ENCODE assay signal across 14 mouse cellular contexts in the genomic region with DNA sequence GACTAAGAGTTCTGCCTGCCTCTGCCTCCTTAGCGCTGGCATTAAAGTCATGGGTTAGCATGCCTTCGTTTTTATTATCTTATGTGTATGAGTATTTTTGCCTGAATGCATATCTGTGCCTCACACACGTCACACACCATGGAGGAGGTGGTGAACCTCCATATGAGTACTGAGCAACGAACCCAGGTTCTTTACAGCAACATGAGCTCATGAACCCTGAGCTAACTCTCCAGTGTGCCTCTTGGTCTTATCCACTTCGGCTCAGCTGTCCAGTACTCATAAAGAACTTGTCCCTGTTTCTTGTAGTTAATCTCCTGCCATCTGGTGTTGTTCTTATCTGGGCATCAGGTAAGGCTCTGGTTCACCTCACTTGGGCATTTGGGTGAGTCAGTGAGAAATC.
"Had no signal": no experiment of that assay in that cellular context is flagged by ENCODE, and none has a peak within 500 bp of the region (broad histone marks: within the 10 kb centered on the region; RNA-seq: fewer than 3 reads in every experiment).

No protein-coding gene starts in this region.

- H3K9me3 ChIP-seq: limb, embryonic 15.5 days; midbrain, embryonic 12.5 days had no signal

- H3K27me3 ChIP-seq: limb, embryonic 15.5 days; midbrain, embryonic 12.5 days had no signal

- H3K4me2 ChIP-seq: limb, embryonic 15.5 days; midbrain, embryonic 12.5 days had no signal

- H3K9ac ChIP-seq: limb, embryonic 15.5 days; midbrain, embryonic 12.5 days had no signal

- H3K27ac ChIP-seq: hindbrain, postnatal 0 days; left cerebral cortex, adult 2 months; limb, embryonic 15.5 days; midbrain, embryonic 12.5 days had no signal

- H3K4me1 ChIP-seq: limb, embryonic 15.5 days; midbrain, embryonic 12.5 days had no signal

- H3K36me3 ChIP-seq: limb, embryonic 15.5 days; midbrain, embryonic 12.5 days had no signal

- H3K4me3 ChIP-seq: left cerebral cortex, adult 2 months; limb, embryonic 15.5 days; midbrain, embryonic 12.5 days had no signal

- ATAC-seq: hindbrain, postnatal 0 days; lung, postnatal 0 days had no signal

- DNase-seq: kidney, adult 11 months; kidney, adult 9 months; kidney, postnatal 14 days; lung, adult 2 months; lung, postnatal 36 days; right cerebral cortex, postnatal 4 days; spleen, adult 18-20 months; thymus, adult 18-20 months; thymus, postnatal 14 days had no signal
